Mouse (Mus musculus) midbrain, embryonic 14.5 days (tissue): Measurements from ENCODE around the gene Gfer. TPM values are rescaled to one million over a fixed set of nuclear protein-coding genes. Genes with fewer than 3 reads are reported as not detected.
"Not testable (repeated sequence)": the region's sequence is repeated elsewhere in the genome, so short reads cannot be mapped to it uniquely, and the experiment has no call there.

Experiments
- ATAC-seq: fragments of 200-750 bp; cut with Nextera tagmentation; 2 replicates; pipeline ENCODE4 v1.8.0; 2017; ENCODE audit warnings: moderate number of reproducible peaks, moderate library complexity; ENCODE audit not compliant: low FRiP score, low TSS enrichment
- DNase-seq: peaks from one replicate; pipeline ENCODE4 v3.0.0-alpha.2; 2015
- H3K27ac ChIP-seq: fragments of 300-500 bp; sonication (generic); replicated peaks from 2 replicates; pipeline ENCODE4 v1.5.1; 2014; ENCODE audit warnings: mild to moderate bottlenecking, low read depth, low read length, moderate library complexity
- H3K27me3 ChIP-seq: fragments of 300-500 bp; sonication (generic); 2 replicates; pipeline ENCODE4 v1.6.1; 2014; ENCODE audit warnings: low read length, control low read depth, mixed read lengths; ENCODE audit not compliant: control insufficient read depth, insufficient read depth
- H3K36me3 ChIP-seq: fragments of 300-500 bp; sonication (generic); 2 replicates; pipeline ENCODE4 v1.6.1; 2014; ENCODE audit warnings: low read length, control low read depth; ENCODE audit not compliant: control insufficient read depth, insufficient read depth
- H3K4me1 ChIP-seq: fragments of 300-500 bp; sonication (generic); 2 replicates; pipeline ENCODE4 v1.6.1; 2014; ENCODE audit warnings: mild to moderate bottlenecking, antibody characterized with exemption, low read length, control low read depth; ENCODE audit not compliant: control insufficient read depth, insufficient read depth
- H3K4me2 ChIP-seq: fragments of 300-500 bp; sonication (generic); 2 replicates; pipeline ENCODE4 v1.6.1; 2014; ENCODE audit warnings: mild to moderate bottlenecking, low read length, moderate library complexity
- H3K4me3 ChIP-seq: fragments of 300-500 bp; sonication (generic); replicated peaks from 2 replicates; pipeline ENCODE4 v1.5.1; 2014; ENCODE audit warnings: low read depth, low read length
- H3K9ac ChIP-seq: fragments of 300-500 bp; sonication (generic); replicated peaks from 2 replicates; pipeline ENCODE4 v1.6.1; 2014; ENCODE audit warnings: mild to moderate bottlenecking, low read length, moderate library complexity
- H3K9me3 ChIP-seq: fragments of 300-500 bp; sonication (generic); 2 replicates; pipeline ENCODE4 v1.6.1; 2016; ENCODE audit warnings: low read length, control low read depth, mixed read lengths; ENCODE audit not compliant: control insufficient read depth
- WGBS: fragments of 180-500 bp; shearing (Covaris S2); extraction: QIAGEN DNeasy Blood & Tissue Kit; methylation state at CpG from one replicate; pipeline ENCODE4 v1.1.7; 2014; 5-methylcytosine and 5-hydroxymethylcytosine counted together
- polyA plus RNA-seq: library from polyadenylated mRNA; unstranded; fragments of >200 nt; fragmentation: Nextera tagmentation; extraction: Ambion mirVana; gene quantifications from 2 replicates; pipeline ENCODE4 v1.2.1, GENCODE M21; 2014

Gfer gene
- polyA plus RNA-seq, 1 experiment from 2014 or later, result 35.9 TPM

GRCm38 (mm10) chr17:24718938-24719337 lies 23.0 kb upstream of the Gfer start:
- Histone ChIP-seq H3K4me3 (peak overlapping the region; percentile 85), H3K4me2 (peak overlapping the region; percentile 84), H3K9ac (peak overlapping the region; percentile 80; the same call in 1 of the 2 replicates), H3K36me3 (peaks cover 29% of the 10 kb centered on the region)
- H3K9me3 ChIP-seq, ATAC-seq, H3K4me1 ChIP-seq, H3K27me3 ChIP-seq, H3K27ac ChIP-seq, DNase-seq: not testable (repeated sequence)
- WGBS, result 68% methylated on average over 5 of the region's 5 CpGs

GRCm38 (mm10) chr17:24717943-24718342 lies 22.0 kb upstream of the Gfer start, which contains the start of the genes Rnf151 and Rps2:
Rnf151 (minus strand) TSS chr17:24718063.
Rps2 (plus strand) TSS chr17:24718116.
- Histone ChIP-seq H3K36me3 (peaks cover 29% of the 10 kb centered on the region), H3K9me3 (no peaks in the 10 kb centered on the region), H3K27ac (no peak within 1 kb of the TSS), H3K27me3 (no peaks in the 10 kb centered on the region), H3K4me2 (peak within 1 kb of the TSS; percentile 84), H3K9ac (no peak within 1 kb of the TSS; the same call in 1 of the 2 replicates), H3K4me3 (peak within 1 kb of the TSS; percentile 85; the same call in 1 of the 2 replicates), H3K4me1 (peaks cover under 1% of the 10 kb centered on the region; the same call in 1 of the 2 replicates)
- WGBS, result 87% methylated on average over 4 of the region's 4 CpGs
- DNase-seq (no peak), ATAC-seq (no peak)

GRCm38 (mm10) chr17:24716166-24716682 lies 20.3 kb upstream of the Gfer start:
- no peak overlapping the region for H3K4me2 ChIP-seq
- no peak overlapping the region for H3K9ac ChIP-seq
- DNase-seq (no peak), ATAC-seq (no peak)
- H3K27me3 ChIP-seq, result no peaks in the 10 kb centered on the region
- no peaks in the 10 kb centered on the region for H3K4me1 ChIP-seq
- no peak overlapping the region for H3K27ac ChIP-seq
- H3K4me3 ChIP-seq, result no peak overlapping the region
- H3K36me3 ChIP-seq, result peaks cover 15% of the 10 kb centered on the region
- 95% methylated on average over 15 of the region's 15 CpGs for WGBS
- no peaks in the 10 kb centered on the region for H3K9me3 ChIP-seq

- H3K9ac ChIP-seq, result no peak overlapping the region
- no peaks in the 10 kb centered on the region for H3K27me3 ChIP-seq
- H3K9me3 ChIP-seq, result no peaks in the 10 kb centered on the region
- DNase-seq (no peak), ATAC-seq (no peak)
- H3K4me1 ChIP-seq, result no peaks in the 10 kb centered on the region
- no peak overlapping the region for H3K4me2 ChIP-seq
- H3K27ac ChIP-seq, result no peak overlapping the region
- WGBS, result 11% methylated on average over 6 of the region's 6 CpGs
- H3K4me3 ChIP-seq, result no peak overlapping the region
- peaks cover 13% of the 10 kb centered on the region; the same call in 1 of the 2 replicates for H3K36me3 ChIP-seq
These were observed 19.6 kb upstream of the Gfer start for GRCm38 (mm10) chr17:24715556-24715955.

- peaks cover 19% of the 10 kb centered on the region for H3K36me3 ChIP-seq
- peaks cover 10% of the 10 kb centered on the region; the same call in 1 of the 2 replicates for H3K4me1 ChIP-seq
- H3K4me2 ChIP-seq, result no peak overlapping the region
- DNase-seq (peak; percentile 52), ATAC-seq (no peak)
- H3K9ac ChIP-seq, result no peak overlapping the region
- H3K27me3 ChIP-seq, result no peaks in the 10 kb centered on the region
- H3K9me3 ChIP-seq, result no peaks in the 10 kb centered on the region
- H3K4me3 ChIP-seq, result no peak overlapping the region
- H3K27ac ChIP-seq, result no peak overlapping the region
- 27% methylated on average over 2 of the region's 2 CpGs for WGBS
These were observed 12.7 kb upstream of the Gfer start for GRCm38 (mm10) chr17:24708646-24709045.

- H3K4me1 ChIP-seq, result peaks cover 10% of the 10 kb centered on the region; the same call in 1 of the 2 replicates
- H3K4me3 ChIP-seq, result peak overlapping the region; percentile 68
- peak overlapping the region; percentile 77 for H3K4me2 ChIP-seq
- peak overlapping the region; percentile 77 for H3K27ac ChIP-seq
- H3K9ac ChIP-seq, result peak overlapping the region; percentile 58
- H3K27me3 ChIP-seq, result no peaks in the 10 kb centered on the region
- ATAC-seq (no peak; the same call in 1 of the 2 replicates), DNase-seq (peak; percentile 28)
- H3K9me3 ChIP-seq, result no peaks in the 10 kb centered on the region
- WGBS, result 5% methylated on average over 24 of the region's 24 CpGs
- H3K36me3 ChIP-seq, result peaks cover 24% of the 10 kb centered on the region
These were observed 12.0 kb upstream of the Gfer start for GRCm38 (mm10) chr17:24707801-24708425.

- Histone ChIP-seq H3K4me2 (peak within 1 kb of the TSS; percentile 77), H3K27me3 (no peaks in the 10 kb centered on the region), H3K36me3 (peaks cover 29% of the 10 kb centered on the region), H3K27ac (peak within 1 kb of the TSS; percentile 77), H3K9me3 (no peaks in the 10 kb centered on the region), H3K9ac (peak within 1 kb of the TSS; percentile 58), H3K4me1 (peaks cover 10% of the 10 kb centered on the region; the same call in 1 of the 2 replicates), H3K4me3 (peak within 1 kb of the TSS; percentile 68)
- ATAC-seq (peak; percentile 87), DNase-seq (peak; percentile 98)
- WGBS, result 4% methylated on average over 32 of the region's 32 CpGs
These were observed 11.2 kb upstream of the Gfer start, which contains the start of gene Tbl3 for GRCm38 (mm10) chr17:24706982-24707800. Tbl3 (minus strand) TSS chr17:24707660.

- WGBS, result 95% methylated on average over 3 of the region's 3 CpGs
- ATAC-seq (no peak), DNase-seq (no peak)
- H3K27me3 ChIP-seq, result no peaks in the 10 kb centered on the region
- no peak overlapping the region for H3K4me3 ChIP-seq
- no peak overlapping the region for H3K9ac ChIP-seq
- peaks cover 42% of the 10 kb centered on the region for H3K36me3 ChIP-seq
- H3K4me2 ChIP-seq, result no peak overlapping the region
- no peak overlapping the region for H3K27ac ChIP-seq
- peaks cover 10% of the 10 kb centered on the region; the same call in 1 of the 2 replicates for H3K4me1 ChIP-seq
- H3K9me3 ChIP-seq, result no peaks in the 10 kb centered on the region
These were observed 9.9 kb upstream of the Gfer start for GRCm38 (mm10) chr17:24705821-24706220.
